Mouse (Mus musculus): Measurements from ENCODE around the gene Rbfox2. TPM values are rescaled to one million over a fixed set of nuclear protein-coding genes. Genes with fewer than 3 reads are reported as not detected.
A peak's percentile ranks its signal among the peaks of the same experiment; 100 is the strongest.
"Not testable (repeated sequence)": the region's sequence is repeated elsewhere in the genome, so short reads cannot be mapped to it uniquely, and the experiment has no call there.

Gene Rbfox2
- polyA plus RNA-seq, 1 experiment, result 18.7 TPM

DNA sequence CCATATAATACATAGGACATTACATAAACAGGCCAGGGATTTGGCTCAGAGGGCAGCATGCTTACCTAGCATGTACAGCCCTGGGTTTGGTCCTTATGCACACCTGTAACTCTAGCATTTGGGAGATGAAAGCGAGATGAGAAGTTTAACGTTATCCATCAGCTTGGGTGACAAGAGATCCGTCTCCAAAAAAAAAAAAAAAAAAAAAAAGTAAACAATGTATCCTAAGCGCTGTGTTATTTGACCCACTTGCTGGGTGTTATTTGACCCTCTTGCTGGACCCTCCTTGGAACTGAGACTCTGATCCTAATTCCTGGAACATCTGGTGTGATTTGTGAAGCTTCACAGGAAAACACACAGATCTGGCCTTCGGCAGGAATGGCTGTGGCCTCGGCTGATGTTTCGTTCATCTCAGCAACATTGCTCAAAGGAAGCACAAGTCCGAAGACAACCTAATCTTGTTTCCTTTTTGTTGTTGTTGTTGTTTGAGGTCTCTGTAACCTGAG, 32.2 kb upstream of the Rbfox2 start:
- H3K27me3 ChIP-seq (replicated peaks; ENCODE audit: control insufficient read depth, insufficient read depth, low read length), result no peaks in the 10 kb centered on the region
- H3K36me3 ChIP-seq (ENCODE audit: control insufficient read depth, insufficient read depth, low read length), result no peaks in the 10 kb centered on the region
- TF ChIP-seq CTCF (conservative IDR thresholded peaks at IDR 0.05; ENCODE audit: insufficient read depth, insufficient read length, low read depth, low read length) (no peak), POLR2A (IDR thresholded peaks at IDR 0.05; ENCODE audit: low read depth, low read length) (no peak)
- H3K4me1 ChIP-seq (ENCODE audit: control insufficient read depth, insufficient read depth, low read length), result peaks cover 4% of the 10 kb centered on the region; the same call in 1 of the 2 replicates
- no peak overlapping the region for H3K4me3 ChIP-seq (ENCODE audit: insufficient read depth, low read depth, low read length)
- no peak for DNase-seq
- WGBS, result 47% methylated on average over 8 of the region's 8 CpGs
- H3K27ac ChIP-seq (ENCODE audit: insufficient read depth, low read depth, low read length), result no peak overlapping the region

DNA sequence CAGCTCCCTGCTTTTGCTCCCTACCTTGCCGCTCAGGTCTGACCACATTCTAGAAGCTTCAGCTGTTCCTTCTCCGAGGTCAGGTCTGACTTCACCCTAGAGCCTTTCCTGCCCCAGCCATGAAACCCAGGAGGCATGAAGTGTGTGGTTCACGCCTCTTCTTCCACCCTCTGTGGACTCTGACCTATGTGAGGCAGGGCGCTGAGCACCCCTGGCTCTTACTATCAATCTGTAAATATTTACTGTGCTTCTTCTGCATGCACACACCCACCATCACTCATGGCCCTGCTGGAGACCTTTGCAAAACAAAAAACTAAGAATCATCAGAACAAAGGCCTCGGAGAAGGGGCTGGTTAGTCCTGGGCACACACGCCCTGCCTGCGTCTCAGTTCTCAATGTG, 31.6 kb upstream of the Rbfox2 start:
- Histone ChIP-seq H3K4me1 (ENCODE audit: control insufficient read depth, insufficient read depth, low read length) (peaks cover 4% of the 10 kb centered on the region; the same call in 1 of the 2 replicates), H3K27ac (ENCODE audit: insufficient read depth, low read depth, low read length) (no peak overlapping the region), H3K27me3 (replicated peaks; ENCODE audit: control insufficient read depth, insufficient read depth, low read length) (no peaks in the 10 kb centered on the region), H3K36me3 (ENCODE audit: control insufficient read depth, insufficient read depth, low read length) (no peaks in the 10 kb centered on the region), H3K4me3 (ENCODE audit: insufficient read depth, low read depth, low read length) (no peak overlapping the region)
- TF ChIP-seq POLR2A (IDR thresholded peaks at IDR 0.05; ENCODE audit: low read depth, low read length) (no peak), CTCF (conservative IDR thresholded peaks at IDR 0.05; ENCODE audit: insufficient read depth, insufficient read length, low read depth, low read length) (no peak)
- 52% methylated on average over 7 of the region's 7 CpGs for WGBS
- peak; percentile 67 for DNase-seq

DNA sequence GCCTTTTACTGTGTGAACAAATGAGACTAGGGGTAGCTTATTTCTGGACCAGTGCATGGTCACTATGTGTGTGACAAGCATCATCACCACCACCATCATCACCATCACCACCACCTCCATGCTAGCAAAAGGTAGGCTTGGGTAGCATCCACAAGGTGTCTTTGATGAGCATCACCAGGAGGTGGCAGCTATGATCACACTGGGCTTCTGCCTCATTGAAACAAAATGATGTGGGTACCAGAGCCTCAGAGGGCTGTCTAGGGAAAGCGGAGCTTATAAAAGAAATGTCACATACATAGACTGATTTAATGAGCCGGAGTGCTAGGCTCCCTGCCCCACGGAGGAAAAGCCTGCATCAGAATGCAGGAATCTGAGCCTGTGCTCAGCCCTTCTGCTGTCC, 31.1 kb upstream of the Rbfox2 start:
- peaks cover 4% of the 10 kb centered on the region; the same call in 1 of the 2 replicates for H3K4me1 ChIP-seq (ENCODE audit: control insufficient read depth, insufficient read depth, low read length)

GRCm38 (mm10) chr15:77336968-77337341, 30.2 kb upstream of the Rbfox2 start:
- H3K4me3 ChIP-seq (ENCODE audit: insufficient read depth, low read depth, low read length), result no peak overlapping the region
- H3K27ac ChIP-seq (ENCODE audit: insufficient read depth, low read depth, low read length), result no peak overlapping the region; the same call in 1 of the 2 replicates
- no peak for DNase-seq
- no peaks in the 10 kb centered on the region for H3K27me3 ChIP-seq (replicated peaks; ENCODE audit: control insufficient read depth, insufficient read depth, low read length)
- peaks cover 4% of the 10 kb centered on the region; the same call in 1 of the 2 replicates for H3K4me1 ChIP-seq (ENCODE audit: control insufficient read depth, insufficient read depth, low read length)
- no peaks in the 10 kb centered on the region for H3K36me3 ChIP-seq (ENCODE audit: control insufficient read depth, insufficient read depth, low read length)
- WGBS, result 46% methylated on average over 9 of the region's 9 CpGs
- TF ChIP-seq CTCF (conservative IDR thresholded peaks at IDR 0.05; ENCODE audit: insufficient read depth, insufficient read length, low read depth, low read length) (no peak), POLR2A (IDR thresholded peaks at IDR 0.05; ENCODE audit: low read depth, low read length) (no peak)

More for the DNA sequence above, 31.1 kb upstream of the Rbfox2 start:
- TF ChIP-seq POLR2A (IDR thresholded peaks at IDR 0.05; ENCODE audit: low read depth, low read length), result no peak
- TF ChIP-seq CTCF (conservative IDR thresholded peaks at IDR 0.05; ENCODE audit: insufficient read depth, insufficient read length, low read depth, low read length), result no peak; the same call in 1 of the 2 replicates
- no peak overlapping the region for H3K27ac ChIP-seq (ENCODE audit: insufficient read depth, low read depth, low read length)
- no peaks in the 10 kb centered on the region for H3K36me3 ChIP-seq (ENCODE audit: control insufficient read depth, insufficient read depth, low read length)
- no peak overlapping the region for H3K4me3 ChIP-seq (ENCODE audit: insufficient read depth, low read depth, low read length)
- no peak for DNase-seq
- 54% methylated on average over 3 of the region's 3 CpGs for WGBS
- no peaks in the 10 kb centered on the region for H3K27me3 ChIP-seq (replicated peaks; ENCODE audit: control insufficient read depth, insufficient read depth, low read length)

DNA sequence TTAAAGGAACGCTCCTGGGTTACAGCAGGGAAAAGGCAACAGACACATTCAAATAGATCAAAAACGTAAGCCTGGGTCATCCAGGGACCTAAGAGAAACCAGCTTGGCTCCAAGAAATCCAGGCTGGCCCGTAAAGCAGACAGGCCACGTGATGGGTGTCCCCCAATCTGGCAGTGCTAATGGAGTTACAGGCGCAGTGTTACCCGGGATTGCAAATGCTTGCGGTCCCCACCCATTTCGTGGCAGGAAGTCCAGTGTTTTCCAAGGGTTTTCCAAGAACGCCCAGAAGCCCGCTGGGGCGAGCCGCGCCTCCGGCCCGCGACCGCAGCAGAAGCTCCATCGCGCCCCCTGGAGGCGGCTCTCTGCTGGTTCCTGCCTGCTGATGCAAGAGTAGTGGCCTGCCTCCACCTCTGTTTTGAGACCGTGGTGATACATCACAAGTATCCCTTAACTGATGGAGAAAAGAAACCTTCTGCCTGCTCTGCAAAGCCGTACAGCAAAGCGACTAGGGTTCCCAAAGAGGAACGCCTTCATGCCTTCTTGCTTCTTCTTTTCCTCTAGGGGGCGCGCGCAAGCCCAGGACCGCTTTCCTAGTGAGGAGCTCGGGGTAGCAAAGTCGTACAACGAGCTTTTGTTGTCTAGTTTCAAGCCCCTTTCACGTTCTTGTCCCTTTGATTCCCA, 29.6 kb upstream of the Rbfox2 start:
- Histone ChIP-seq H3K4me1 (ENCODE audit: control insufficient read depth, insufficient read depth, low read length) (peaks cover 4% of the 10 kb centered on the region; the same call in 1 of the 2 replicates), H3K27me3 (replicated peaks; ENCODE audit: control insufficient read depth, insufficient read depth, low read length) (no peaks in the 10 kb centered on the region), H3K4me3 (ENCODE audit: insufficient read depth, low read depth, low read length) (peak overlapping the region; percentile 38; the same call in 1 of the 2 replicates), H3K36me3 (ENCODE audit: control insufficient read depth, insufficient read depth, low read length) (no peaks in the 10 kb centered on the region), H3K27ac (ENCODE audit: insufficient read depth, low read depth, low read length) (peak overlapping the region; percentile 82)
- 3% methylated on average over 32 of the region's 32 CpGs for WGBS
- peak; percentile 59 for TF ChIP-seq CTCF (conservative IDR thresholded peaks at IDR 0.05; ENCODE audit: insufficient read depth, insufficient read length, low read depth, low read length)
- TF ChIP-seq POLR2A (IDR thresholded peaks at IDR 0.05; ENCODE audit: low read depth, low read length), result no peak
- peak; percentile 95 for DNase-seq

DNA sequence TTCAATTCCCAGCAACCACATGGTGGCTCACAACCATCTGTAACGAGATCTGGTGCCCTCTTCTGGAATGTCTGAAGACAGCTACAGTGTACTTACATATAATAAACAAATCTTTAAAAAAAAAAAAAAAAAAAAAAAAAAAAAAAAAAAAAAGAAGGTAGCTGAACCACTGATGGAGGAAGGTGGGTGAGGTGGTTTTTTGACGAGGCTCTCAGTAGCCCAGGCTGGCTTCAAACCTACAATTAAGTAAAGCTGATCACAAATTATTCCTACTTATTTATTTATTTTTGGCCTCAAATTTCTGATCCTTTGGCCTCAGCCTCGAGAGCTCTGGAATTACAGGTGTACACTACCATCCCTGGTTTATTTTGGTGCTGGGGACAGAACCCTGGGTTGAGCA, 28.4 kb upstream of the Rbfox2 start:
- H3K27ac ChIP-seq (ENCODE audit: insufficient read depth, low read depth, low read length); H3K36me3 ChIP-seq (ENCODE audit: control insufficient read depth, insufficient read depth, low read length); H3K4me1 ChIP-seq (ENCODE audit: control insufficient read depth, insufficient read depth, low read length); H3K27me3 ChIP-seq (replicated peaks; ENCODE audit: control insufficient read depth, insufficient read depth, low read length); DNase-seq; H3K4me3 ChIP-seq (ENCODE audit: insufficient read depth, low read depth, low read length): not testable (repeated sequence)
- 97% methylated on average over 3 of the region's 3 CpGs for WGBS

- no peak for DNase-seq
- TF ChIP-seq CTCF (conservative IDR thresholded peaks at IDR 0.05; ENCODE audit: insufficient read depth, insufficient read length, low read depth, low read length), result no peak
- TF ChIP-seq POLR2A (IDR thresholded peaks at IDR 0.05; ENCODE audit: low read depth, low read length), result no peak
- H3K36me3 ChIP-seq (ENCODE audit: control insufficient read depth, insufficient read depth, low read length), result no peaks in the 10 kb centered on the region
- H3K27me3 ChIP-seq (replicated peaks; ENCODE audit: control insufficient read depth, insufficient read depth, low read length), result no peaks in the 10 kb centered on the region
- no peak overlapping the region for H3K27ac ChIP-seq (ENCODE audit: insufficient read depth, low read depth, low read length)
- peaks cover 4% of the 10 kb centered on the region; the same call in 1 of the 2 replicates for H3K4me1 ChIP-seq (ENCODE audit: control insufficient read depth, insufficient read depth, low read length)
- no peak overlapping the region for H3K4me3 ChIP-seq (ENCODE audit: insufficient read depth, low read depth, low read length)
- 77% methylated on average over 7 of the region's 7 CpGs for WGBS
Observed at GRCm38 (mm10) chr15:77332272-77332991, 25.6 kb upstream of the Rbfox2 start.
